Mouse (Mus musculus): ENCODE data around the gene Mvk. TPM values are rescaled to one million over a fixed set of nuclear protein-coding genes. Genes with fewer than 3 reads are reported as not detected.

Mvk gene
- polyA plus RNA-seq, 1 experiment from 2014 or later, result 37.2 TPM

- Histone ChIP-seq H3K27ac (ENCODE audit: low read length) (no peak overlapping the region), H3K4me1 (ENCODE audit: insufficient read depth, low read length) (0 out of 2 replicates have a peak, but pooled peaks cover 2% of the 10 kb centered on the region), H3K4me3 (ENCODE audit: low read length) (no peak overlapping the region), H3K36me3 (ENCODE audit: insufficient read depth, low read length) (no peaks in the 10 kb centered on the region), H3K9me3 (ENCODE audit: low read length) (no peaks in the 10 kb centered on the region), H3K9ac (replicated peaks; ENCODE audit: low read length) (no peak overlapping the region), H3K4me2 (replicated peaks; ENCODE audit: low read depth, low read length) (no peak overlapping the region), H3K27me3 (ENCODE audit: insufficient read depth, low read length) (no peaks in the 10 kb centered on the region)
- 51% methylated on average over 6 of the region's 6 CpGs for WGBS
- no peak for ATAC-seq (ENCODE audit: low FRiP score, low TSS enrichment)
Measured at GRCm38 (mm10) chr5:114504826-114505225, 60.8 kb downstream of the Mvk start.

- H3K4me1 ChIP-seq (ENCODE audit: insufficient read depth, low read length), result 0 out of 2 replicates have a peak, but pooled peaks cover 2% of the 10 kb centered on the region
- no peaks in the 10 kb centered on the region for H3K9me3 ChIP-seq (ENCODE audit: low read length)
- no peak overlapping the region for H3K9ac ChIP-seq (replicated peaks; ENCODE audit: low read length)
- H3K4me3 ChIP-seq (ENCODE audit: low read length), result no peak overlapping the region
- H3K36me3 ChIP-seq (ENCODE audit: insufficient read depth, low read length), result no peaks in the 10 kb centered on the region
- no peak overlapping the region for H3K27ac ChIP-seq (ENCODE audit: low read length)
- no peak for ATAC-seq (ENCODE audit: low FRiP score, low TSS enrichment)
- WGBS, result 73% methylated on average over 14 of the region's 14 CpGs
- no peaks in the 10 kb centered on the region for H3K27me3 ChIP-seq (ENCODE audit: insufficient read depth, low read length)
- no peak overlapping the region for H3K4me2 ChIP-seq (replicated peaks; ENCODE audit: low read depth, low read length)
Measured at GRCm38 (mm10) chr5:114505260-114506085, 61.4 kb downstream of the Mvk start.

- no peak overlapping the region for H3K9ac ChIP-seq (replicated peaks; ENCODE audit: low read length)
- H3K9me3 ChIP-seq (ENCODE audit: low read length), result no peaks in the 10 kb centered on the region
- 76% methylated on average over 12 of the region's 12 CpGs for WGBS
- no peak overlapping the region for H3K27ac ChIP-seq (ENCODE audit: low read length)
- H3K4me1 ChIP-seq (ENCODE audit: insufficient read depth, low read length), result 0 out of 2 replicates have a peak, but pooled peaks cover 2% of the 10 kb centered on the region
- no peaks in the 10 kb centered on the region for H3K36me3 ChIP-seq (ENCODE audit: insufficient read depth, low read length)
- no peaks in the 10 kb centered on the region for H3K27me3 ChIP-seq (ENCODE audit: insufficient read depth, low read length)
- H3K4me3 ChIP-seq (ENCODE audit: low read length), result no peak overlapping the region
- ATAC-seq (ENCODE audit: low FRiP score, low TSS enrichment), result no peak
- no peak overlapping the region for H3K4me2 ChIP-seq (replicated peaks; ENCODE audit: low read depth, low read length)
Measured at GRCm38 (mm10) chr5:114507394-114507793, 63.3 kb downstream of the Mvk start.

DNA sequence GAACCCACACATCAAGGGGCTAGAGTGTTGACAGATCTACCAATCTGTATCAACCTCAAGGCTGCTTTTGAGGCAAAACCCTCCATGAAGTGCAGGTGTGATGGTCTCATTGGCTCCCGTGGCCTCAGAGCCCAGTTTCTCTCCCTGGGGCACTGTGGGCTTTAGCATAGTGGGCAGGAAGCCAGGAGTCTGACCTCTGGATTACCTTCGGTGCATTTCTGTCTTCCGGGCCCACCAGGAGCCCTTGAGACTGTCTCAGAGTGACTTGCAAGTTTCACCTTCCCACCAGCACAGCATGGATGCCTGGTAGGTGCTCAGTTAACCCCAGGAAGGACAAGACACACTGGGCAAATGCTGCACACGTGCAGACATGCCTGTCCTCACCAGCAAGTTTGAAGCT, 63.9 kb downstream of the Mvk start:
- peaks cover 3% of the 10 kb centered on the region; the same call in 1 of the 2 replicates for H3K27me3 ChIP-seq (ENCODE audit: insufficient read depth, low read length)
- H3K9ac ChIP-seq (replicated peaks; ENCODE audit: low read length), result no peak overlapping the region
- H3K9me3 ChIP-seq (ENCODE audit: low read length), result no peaks in the 10 kb centered on the region
- no peak overlapping the region for H3K4me3 ChIP-seq (ENCODE audit: low read length)
- WGBS, result 41% methylated on average over 4 of the region's 4 CpGs
- 0 out of 2 replicates have a peak, but pooled peaks cover 2% of the 10 kb centered on the region for H3K4me1 ChIP-seq (ENCODE audit: insufficient read depth, low read length)
- no peak overlapping the region for H3K4me2 ChIP-seq (replicated peaks; ENCODE audit: low read depth, low read length)
- H3K27ac ChIP-seq (ENCODE audit: low read length), result no peak overlapping the region
- no peaks in the 10 kb centered on the region for H3K36me3 ChIP-seq (ENCODE audit: insufficient read depth, low read length)
- no peak for ATAC-seq (ENCODE audit: low FRiP score, low TSS enrichment)

GRCm38 (mm10) chr5:114509461-114509860, 65.4 kb downstream of the Mvk start:
- 52% methylated on average over 7 of the region's 7 CpGs for WGBS
- Histone ChIP-seq H3K4me2 (replicated peaks; ENCODE audit: low read depth, low read length) (no peak overlapping the region), H3K9me3 (ENCODE audit: low read length) (no peaks in the 10 kb centered on the region), H3K27ac (ENCODE audit: low read length) (no peak overlapping the region), H3K9ac (replicated peaks; ENCODE audit: low read length) (no peak overlapping the region), H3K4me1 (ENCODE audit: insufficient read depth, low read length) (0 out of 2 replicates have a peak, but pooled peaks cover 6% of the 10 kb centered on the region), H3K4me3 (ENCODE audit: low read length) (no peak overlapping the region), H3K27me3 (ENCODE audit: insufficient read depth, low read length) (peaks cover 15% of the 10 kb centered on the region), H3K36me3 (ENCODE audit: insufficient read depth, low read length) (no peaks in the 10 kb centered on the region)
- no peak for ATAC-seq (ENCODE audit: low FRiP score, low TSS enrichment)

Small RNAs within 50 kb of the gene (microRNA-seq; reads per million reads assigned to microRNA genes)
- not detected for gene Mir7027

Other genes starting within 250 kb of the Mvk start
- gene Foxn4, start 170.5 kb upstream of the Mvk start, polyA plus RNA-seq (2015; fragmentation: Nextera tagmentation; extraction: Ambion mirVana), result 0.10 TPM in 1 of 2 replicates, not detected in the other
- 2.4 and 2.8 TPM in 2 replicates for gene Myo1h, start 155.1 kb upstream of the Mvk start, polyA plus RNA-seq (2015; fragmentation: Nextera tagmentation; extraction: Ambion mirVana)
- gene Kctd10, start 63.8 kb upstream of the Mvk start, polyA plus RNA-seq (2015; fragmentation: Nextera tagmentation; extraction: Ambion mirVana), result 116 and 124 TPM in 2 replicates
- 51.5 and 54.0 TPM in 2 replicates for gene Ube3b, start 63.7 kb upstream of the Mvk start, polyA plus RNA-seq (2015; fragmentation: Nextera tagmentation; extraction: Ambion mirVana)
- 35.8 and 36.9 TPM in 2 replicates for gene Mmab, start 209 bp upstream of the Mvk start, polyA plus RNA-seq (2015; fragmentation: Nextera tagmentation; extraction: Ambion mirVana)
- 4.1 and 4.5 TPM in 2 replicates for gene Fam222a, start 123.7 kb downstream of the Mvk start, polyA plus RNA-seq (2015; fragmentation: Nextera tagmentation; extraction: Ambion mirVana)
- 33.4 and 33.6 TPM in 2 replicates for gene Trpv4, start 214.2 kb downstream of the Mvk start, polyA plus RNA-seq (2015; fragmentation: Nextera tagmentation; extraction: Ambion mirVana)
- 86.0 and 89.6 TPM in 2 replicates for gene Gltp, start 246.7 kb downstream of the Mvk start, polyA plus RNA-seq (2015; fragmentation: Nextera tagmentation; extraction: Ambion mirVana)